Mouse (Mus musculus): Measurements from ENCODE around the gene Hyal2.

GRCm38 (mm10) chr9:107566041-107566709, 1.6 kb upstream of the Hyal2 start:
- TF ChIP-seq POLR2A (IDR thresholded peaks at IDR 0.05; ENCODE audit: control insufficient read depth in 1 of 2, insufficient read depth in 1 of 2, low read depth in 1 of 2, low read length in 2 of 2, poor library complexity in 1 of 2) (no peak; a peak in 1 of 4 replicates), CTCF (IDR thresholded peaks at IDR 0.05 in 2 of 3, conservative IDR thresholded peaks at IDR 0.05 in 1 of 3; ENCODE audit: control insufficient read depth in 1 of 3, insufficient read depth in 1 of 3, low read depth in 2 of 3, low read length in 3 of 3, poor library complexity in 1 of 3, severe bottlenecking in 1 of 3) (peak; percentile 70 to 96 (median 70)), MAFK (IDR thresholded peaks at IDR 0.05; ENCODE audit: borderline replicate concordance, low read depth, low read length) (no peak), GATA1 (IDR thresholded peaks at IDR 0.05; ENCODE audit: low read depth, low read length) (no peak), BHLHE40 (IDR thresholded peaks at IDR 0.05; ENCODE audit: borderline replicate concordance, low read depth, low read length) (no peak), MAX (IDR thresholded peaks at IDR 0.05; ENCODE audit: low read length) (no peak), SIN3A (IDR thresholded peaks at IDR 0.05; ENCODE audit: low read length) (no peak), CHD2 (IDR thresholded peaks at IDR 0.05; ENCODE audit: low read length) (no peak), MAZ (IDR thresholded peaks at IDR 0.05; ENCODE audit: low read depth, low read length) (no peak), USF1 (IDR thresholded peaks at IDR 0.05; ENCODE audit: low read depth, low read length) (no peak), JUND (IDR thresholded peaks at IDR 0.05; ENCODE audit: low read depth, low read length) (no peak), UBTF (IDR thresholded peaks at IDR 0.05; ENCODE audit: borderline replicate concordance, insufficient read depth, low read depth, low read length) (no peak)

Data from MEL (cell line).